Mouse (Mus musculus) limb, embryonic 11.5 days (tissue): Measurements from ENCODE around the gene Qrich1. TPM values are rescaled to one million over a fixed set of nuclear protein-coding genes. Genes with fewer than 3 reads are reported as not detected.
A peak's percentile ranks its signal among the peaks of the same experiment; 100 is the strongest.

Experiments
- ATAC-seq: fragments of 200-750 bp; cut with Nextera tagmentation; 2 replicates; pipeline ENCODE4 v1.8.0; 2017; ENCODE audit warnings: low read depth; ENCODE audit not compliant: insufficient number of reproducible peaks, low FRiP score, low TSS enrichment
- DNase-seq: peaks from one replicate; pipeline ENCODE4 v3.0.0-alpha.2; 2015; ENCODE audit warnings: low spot score
- H3K27ac ChIP-seq: fragments of 300-500 bp; sonication (generic); replicated peaks from 2 replicates; pipeline ENCODE4 v1.5.1; 2014; ENCODE audit warnings: low read depth, mild to moderate bottlenecking, low read length
- H3K27me3 ChIP-seq: fragments of 300-500 bp; sonication (generic); 2 replicates; pipeline ENCODE4 v1.6.1; 2014; ENCODE audit warnings: mild to moderate bottlenecking, low read length, mixed read lengths; ENCODE audit not compliant: control insufficient read depth, insufficient read depth
- H3K36me3 ChIP-seq: fragments of 300-500 bp; sonication (generic); 2 replicates; pipeline ENCODE4 v1.6.1; 2014; ENCODE audit warnings: mild to moderate bottlenecking, low read length, moderate library complexity, mixed read lengths; ENCODE audit not compliant: control insufficient read depth, insufficient read depth
- H3K4me1 ChIP-seq: fragments of 300-500 bp; sonication (generic); 2 replicates; pipeline ENCODE4 v1.6.1; 2014; ENCODE audit warnings: low read length, mixed read lengths; ENCODE audit not compliant: control insufficient read depth, insufficient read depth
- H3K4me2 ChIP-seq: fragments of 300-500 bp; sonication (generic); 2 replicates; pipeline ENCODE4 v1.6.1; 2014; ENCODE audit warnings: low read depth, mild to moderate bottlenecking, moderate library complexity; ENCODE audit not compliant: severe bottlenecking
- H3K4me3 ChIP-seq: fragments of 300-500 bp; sonication (generic); 2 replicates; pipeline ENCODE4 v1.5.1; 2014; ENCODE audit warnings: low read depth, low read length
- H3K9ac ChIP-seq: fragments of 300-500 bp; sonication (generic); 2 replicates; pipeline ENCODE4 v1.6.1; 2014; ENCODE audit warnings: mild to moderate bottlenecking, low read length
- H3K9me3 ChIP-seq: fragments of 300-500 bp; sonication (generic); 2 replicates; pipeline ENCODE4 v1.6.1; 2016; ENCODE audit warnings: low read length; ENCODE audit not compliant: control insufficient read depth
- WGBS: fragments of 180-500 bp; shearing (Covaris S2); extraction: QIAGEN DNeasy Blood & Tissue Kit; methylation state at CpG from one replicate; pipeline ENCODE4 v1.1.7; 2014; 5-methylcytosine and 5-hydroxymethylcytosine counted together
- polyA plus RNA-seq: library from polyadenylated mRNA; unstranded; fragments of >200 nt; fragmentation: Nextera tagmentation; extraction: Ambion mirVana; gene quantifications from 2 replicates; pipeline ENCODE4 v1.2.1, GENCODE M21; 2014

Gene Qrich1
- polyA plus RNA-seq, 1 experiment from 2014 or later, result 164 TPM

- WGBS, result 91% methylated on average over 28 of the region's 28 CpGs
- no peak for ATAC-seq
- Histone ChIP-seq H3K4me1 (peaks cover 7% of the 10 kb centered on the region), H3K27me3 (no peaks in the 10 kb centered on the region), H3K27ac (no peak overlapping the region), H3K9ac (no peak overlapping the region), H3K4me3 (no peak overlapping the region), H3K36me3 (peaks cover 10% of the 10 kb centered on the region; the same call in 1 of the 2 replicates), H3K4me2 (no peak overlapping the region), H3K9me3 (no peaks in the 10 kb centered on the region)
- no peak for DNase-seq
Measured at GRCm38 (mm10) chr9:108480813-108481519, 35.6 kb upstream of the Qrich1 start.

GRCm38 (mm10) chr9:108481520-108482210 lies 34.9 kb upstream of the Qrich1 start:
- no peaks in the 10 kb centered on the region for H3K9me3 ChIP-seq
- H3K27me3 ChIP-seq, result no peaks in the 10 kb centered on the region
- H3K4me2 ChIP-seq, result no peak overlapping the region
- H3K36me3 ChIP-seq, result peaks cover 10% of the 10 kb centered on the region; the same call in 1 of the 2 replicates
- 91% methylated on average over 19 of the region's 19 CpGs for WGBS
- no peak overlapping the region for H3K27ac ChIP-seq
- DNase-seq (no peak), ATAC-seq (no peak)
- no peak overlapping the region for H3K9ac ChIP-seq
- peaks cover 7% of the 10 kb centered on the region for H3K4me1 ChIP-seq
- no peak overlapping the region for H3K4me3 ChIP-seq

- no peak overlapping the region for H3K9ac ChIP-seq
- no peak overlapping the region for H3K27ac ChIP-seq
Measured at GRCm38 (mm10) chr9:108483051-108483790, 33.4 kb upstream of the Qrich1 start.

GRCm38 (mm10) chr9:108484021-108484420 lies 32.6 kb upstream of the Qrich1 start:
- H3K27me3 ChIP-seq, result no peaks in the 10 kb centered on the region
- ATAC-seq, result no peak
- H3K9ac ChIP-seq, result no peak overlapping the region
- H3K36me3 ChIP-seq, result peaks cover 16% of the 10 kb centered on the region; the same call in 1 of the 2 replicates
- no peak for DNase-seq
- no peak overlapping the region for H3K27ac ChIP-seq
- H3K4me3 ChIP-seq, result no peak overlapping the region
- H3K4me2 ChIP-seq, result no peak overlapping the region
- H3K9me3 ChIP-seq, result no peaks in the 10 kb centered on the region
- peaks cover 7% of the 10 kb centered on the region for H3K4me1 ChIP-seq
- WGBS, result 93% methylated on average over 15 of the region's 15 CpGs

More at GRCm38 (mm10) chr9:108483051-108483790, 33.4 kb upstream of the Qrich1 start:
- ATAC-seq, result no peak
- Histone ChIP-seq H3K27me3 (no peaks in the 10 kb centered on the region), H3K9me3 (no peaks in the 10 kb centered on the region), H3K4me1 (peaks cover 7% of the 10 kb centered on the region), H3K4me3 (no peak overlapping the region), H3K36me3 (peaks cover 15% of the 10 kb centered on the region; the same call in 1 of the 2 replicates), H3K4me2 (no peak overlapping the region)
- 95% methylated on average over 18 of the region's 18 CpGs for WGBS
- no peak for DNase-seq

GRCm38 (mm10) chr9:108485301-108485875 lies 31.2 kb upstream of the Qrich1 start:
- no peaks in the 10 kb centered on the region for H3K27me3 ChIP-seq
- no peak overlapping the region for H3K4me3 ChIP-seq
- H3K4me1 ChIP-seq, result peaks cover 6% of the 10 kb centered on the region
- H3K27ac ChIP-seq, result no peak overlapping the region
- no peak for ATAC-seq
- no peak overlapping the region for H3K9ac ChIP-seq
- WGBS, result 96% methylated on average over 19 of the region's 19 CpGs
- peaks cover 21% of the 10 kb centered on the region; the same call in 1 of the 2 replicates for H3K36me3 ChIP-seq
- no peak for DNase-seq
- no peak overlapping the region for H3K4me2 ChIP-seq
- no peaks in the 10 kb centered on the region for H3K9me3 ChIP-seq

GRCm38 (mm10) chr9:108486973-108487530 lies 29.6 kb upstream of the Qrich1 start:
- no peaks in the 10 kb centered on the region for H3K27me3 ChIP-seq
- H3K36me3 ChIP-seq, result peaks cover 21% of the 10 kb centered on the region; the same call in 1 of the 2 replicates
- no peak overlapping the region for H3K4me2 ChIP-seq
- WGBS, result 91% methylated on average over 8 of the region's 8 CpGs
- H3K27ac ChIP-seq, result no peak overlapping the region
- H3K4me3 ChIP-seq, result no peak overlapping the region
- 0 out of 2 replicates have a peak overlapping the region, but pooled peaks have one; percentile 17 for H3K9ac ChIP-seq
- H3K4me1 ChIP-seq, result peaks cover 13% of the 10 kb centered on the region
- no peaks in the 10 kb centered on the region for H3K9me3 ChIP-seq
- ATAC-seq (no peak), DNase-seq (no peak)

- ATAC-seq, result no peak
- H3K36me3 ChIP-seq, result peaks cover 23% of the 10 kb centered on the region; the same call in 1 of the 2 replicates
Measured at GRCm38 (mm10) chr9:108488403-108488802, 28.2 kb upstream of the Qrich1 start.

More at GRCm38 (mm10) chr9:108488403-108488802, 28.2 kb upstream of the Qrich1 start:
- Histone ChIP-seq H3K27me3 (no peaks in the 10 kb centered on the region), H3K9me3 (no peaks in the 10 kb centered on the region), H3K4me3 (no peak overlapping the region), H3K27ac (no peak overlapping the region), H3K9ac (no peak overlapping the region), H3K4me2 (no peak overlapping the region), H3K4me1 (peaks cover 15% of the 10 kb centered on the region)
- 93% methylated on average over 17 of the region's 17 CpGs for WGBS
- DNase-seq, result no peak
